Mouse (Mus musculus) spleen, adult 2 months (tissue): ENCODE data around the gene Tmem238.

Experiments used
- CTCF ChIP-seq: fragments of 200-500 bp; IDR thresholded peaks from 2 replicates; pipeline ENCODE4 v1.5.1; 2011; ENCODE audit warnings: mild to moderate bottlenecking, inconsistent platforms; ENCODE audit not compliant: insufficient read depth, insufficient read length, insufficient replicate concordance; ENCODE audit errors: extremely low read depth
- POLR2A ChIP-seq: fragments of 200-500 bp; IDR thresholded peaks from 2 replicates; pipeline ENCODE4 v1.6.1; 2011; ENCODE audit warnings: low read depth, low read length, inconsistent platforms

- TF ChIP-seq CTCF (no peak), POLR2A (peak; percentile 88)
Measured at GRCm38 (mm10) chr7:4739544-4740275, 49.7 kb downstream of the Tmem238 start, which contains the start of gene Kmt5c.
